Mouse (Mus musculus) CH12.LX (cell line): ENCODE results near the gene Rph3al. TPM values are rescaled to one million over a fixed set of nuclear protein-coding genes. Genes with fewer than 3 reads are reported as not detected.

Source experiments
- DNase-seq: peaks from one replicate; pipeline ENCODE4 v3.0.0-alpha.2; 2013; ENCODE audit errors: extremely low read depth
- H3K27ac ChIP-seq: 2 replicates; pipeline ENCODE4 v1.5.1; 2012; ENCODE audit warnings: low read depth, mild to moderate bottlenecking, control low read depth, moderate library complexity; ENCODE audit not compliant: insufficient read depth
- H3K27me3 ChIP-seq: replicated peaks from 2 replicates; pipeline ENCODE3; 2012; ENCODE audit warnings: inconsistent platforms
- H3K36me3 ChIP-seq, 2 experiments: replicated peaks in 1 of 2; 2 replicates each; pipeline versions ENCODE3 to v1.6.1; 2012; ENCODE audit warnings: inconsistent platforms in 1 of 2, low read length in 1 of 2, mild to moderate bottlenecking in 1 of 2, mixed read lengths in 1 of 2, moderate library complexity in 1 of 2; ENCODE audit not compliant: control insufficient read depth in 1 of 2, insufficient read depth in 1 of 2
- H3K4me1 ChIP-seq, 2 experiments: 2 replicates each; pipeline ENCODE4 v1.6.1; 2012; ENCODE audit warnings: inconsistent platforms in 1 of 2, moderate library complexity in 1 of 2; ENCODE audit not compliant: insufficient read depth in 2 of 2, control insufficient read depth in 1 of 2
- H3K4me2 ChIP-seq: 2 replicates; pipeline ENCODE4 v1.6.1; 2012; ENCODE audit warnings: low read depth, mild to moderate bottlenecking, control low read depth; ENCODE audit not compliant: poor library complexity, insufficient read depth, severe bottlenecking
- H3K4me3 ChIP-seq, 3 experiments: fragments of 150-350 bp in 1 of 3; sonication (generic) in 1 of 3; replicated peaks in 1 of 3; 2 replicates each; pipeline versions ENCODE3 to v1.5.1; 2011 to 2012; ENCODE audit warnings: low read depth in 2 of 3, low read length in 2 of 3, mild to moderate bottlenecking in 2 of 3, moderate library complexity in 2 of 3, control low read depth in 1 of 3, improper control_type of control experiment in 1 of 3, inconsistent platforms in 1 of 3, mixed read lengths in 1 of 3; ENCODE audit not compliant: poor library complexity in 1 of 3
- H3K79me2 ChIP-seq: replicated peaks from 2 replicates; pipeline ENCODE4 v1.6.1; 2012; ENCODE audit warnings: mild to moderate bottlenecking, moderate library complexity; ENCODE audit not compliant: control insufficient read depth, poor library complexity, insufficient read depth, severe bottlenecking; ENCODE audit errors: extremely low read depth
- H3K9ac ChIP-seq: 2 replicates; pipeline ENCODE4 v1.6.1; 2012; ENCODE audit warnings: low read depth, mild to moderate bottlenecking, control low read depth, moderate library complexity; ENCODE audit not compliant: insufficient read depth
- H3K9me3 ChIP-seq: replicated peaks from 2 replicates; pipeline ENCODE3; 2012; ENCODE audit warnings: low read length, inconsistent platforms, mixed read lengths
- BHLHE40 ChIP-seq: IDR thresholded peaks from 2 replicates; pipeline ENCODE4 v1.6.1; 2011; ENCODE audit warnings: mild to moderate bottlenecking, low read depth, low read length, improper control_type of control experiment
- CHD1 ChIP-seq: IDR thresholded peaks from 2 replicates; pipeline ENCODE4 v1.6.1; 2012; ENCODE audit warnings: low read depth, low read length, improper control_type of control experiment, inconsistent platforms
- CHD2 ChIP-seq: IDR thresholded peaks from 2 replicates; pipeline ENCODE4 v1.6.1; 2011; ENCODE audit warnings: low read length, improper control_type of control experiment
- E2F4 ChIP-seq: IDR thresholded peaks from 2 replicates; pipeline ENCODE4 v1.6.1; 2011; ENCODE audit warnings: low read depth, low read length, improper control_type of control experiment; ENCODE audit not compliant: insufficient replicate concordance
- ELF1 ChIP-seq: IDR thresholded peaks from 2 replicates; pipeline ENCODE4 v1.6.1; 2014; ENCODE audit warnings: low read depth, mild to moderate bottlenecking, inconsistent platforms, low read length, improper control_type of control experiment
- EP300 ChIP-seq: IDR thresholded peaks from 2 replicates; pipeline ENCODE4 v1.6.1; 2011; ENCODE audit warnings: low read length, improper control_type of control experiment
- ETS1 ChIP-seq: conservative IDR thresholded peaks from 2 replicates; pipeline ENCODE4 v1.6.1; 2012; ENCODE audit warnings: low read depth, mild to moderate bottlenecking, inconsistent platforms, low read length, improper control_type of control experiment, moderate library complexity
- GABPA ChIP-seq: IDR thresholded peaks from 2 replicates; pipeline ENCODE4 v1.6.1; 2012; ENCODE audit warnings: low read depth, low read length, improper control_type of control experiment, inconsistent platforms; ENCODE audit not compliant: insufficient replicate concordance
- IRF4 ChIP-seq: IDR thresholded peaks from 2 replicates; pipeline ENCODE4 v1.6.1; 2014; ENCODE audit warnings: low read depth, mild to moderate bottlenecking, inconsistent platforms, low read length, improper control_type of control experiment
- JUN ChIP-seq: IDR thresholded peaks from 2 replicates; pipeline ENCODE4 v1.6.1; 2011; ENCODE audit warnings: low read depth, mild to moderate bottlenecking, low read length, improper control_type of control experiment, moderate library complexity; ENCODE audit not compliant: insufficient read depth
- KAT2A ChIP-seq: IDR thresholded peaks from 2 replicates; pipeline ENCODE4 v1.6.1; 2012; ENCODE audit warnings: low read length, improper control_type of control experiment, inconsistent platforms; ENCODE audit not compliant: insufficient replicate concordance
- MAFK ChIP-seq: IDR thresholded peaks from 2 replicates; pipeline ENCODE4 v1.6.1; 2011; ENCODE audit warnings: low read length, improper control_type of control experiment; ENCODE audit not compliant: insufficient replicate concordance
- MAX ChIP-seq: IDR thresholded peaks from 2 replicates; pipeline ENCODE4 v1.6.1; 2011; ENCODE audit warnings: low read length, improper control_type of control experiment
- MAZ ChIP-seq: IDR thresholded peaks from 2 replicates; pipeline ENCODE4 v1.6.1; 2012; ENCODE audit warnings: low read depth, mild to moderate bottlenecking, inconsistent platforms, low read length, improper control_type of control experiment, moderate library complexity
- MXI1 ChIP-seq: IDR thresholded peaks from 2 replicates; pipeline ENCODE4 v1.6.1; 2011; ENCODE audit warnings: mild to moderate bottlenecking, low read depth, low read length, improper control_type of control experiment
- MYC ChIP-seq: IDR thresholded peaks from 2 replicates; pipeline ENCODE4 v1.6.1; 2011; ENCODE audit warnings: low read depth, mild to moderate bottlenecking, improper control_type of control experiment, low read length
- NELFE ChIP-seq: IDR thresholded peaks from 2 replicates; pipeline ENCODE4 v1.6.1; 2011; ENCODE audit warnings: low read depth, low read length, improper control_type of control experiment
- NRF1 ChIP-seq: IDR thresholded peaks from 2 replicates; pipeline ENCODE4 v1.6.1; 2014; ENCODE audit warnings: low read depth, mild to moderate bottlenecking, inconsistent platforms, low read length, improper control_type of control experiment, moderate library complexity
- PAX5 ChIP-seq: IDR thresholded peaks from 2 replicates; pipeline ENCODE4 v1.6.1; 2012; ENCODE audit warnings: low read length, inconsistent platforms, mixed read lengths
- SMC3 ChIP-seq: IDR thresholded peaks from 2 replicates; pipeline ENCODE4 v1.6.1; 2011; ENCODE audit warnings: low read depth, low read length, improper control_type of control experiment
- TBP ChIP-seq: conservative IDR thresholded peaks from 2 replicates; pipeline ENCODE4 v1.6.1; 2011; ENCODE audit warnings: low read depth, low read length, improper control_type of control experiment
- UBTF ChIP-seq: IDR thresholded peaks from 2 replicates; pipeline ENCODE4 v1.6.1; 2012; ENCODE audit warnings: low read depth, mild to moderate bottlenecking, inconsistent platforms, low read length, improper control_type of control experiment, moderate library complexity
- USF1 ChIP-seq: IDR thresholded peaks from 2 replicates; pipeline ENCODE4 v1.6.1; 2014; ENCODE audit warnings: low read depth, mild to moderate bottlenecking, inconsistent platforms, low read length, improper control_type of control experiment
- ZKSCAN1 ChIP-seq: IDR thresholded peaks from 2 replicates; pipeline ENCODE4 v1.6.1; 2012; ENCODE audit warnings: low read depth, inconsistent platforms, low read length, improper control_type of control experiment, borderline replicate concordance
- ZMIZ1 ChIP-seq: IDR thresholded peaks from 2 replicates; pipeline ENCODE4 v1.6.1; 2012; ENCODE audit warnings: low read depth, mild to moderate bottlenecking, inconsistent platforms, low read length, improper control_type of control experiment
- ZNF384 ChIP-seq: IDR thresholded peaks from 2 replicates; pipeline ENCODE4 v1.6.1; 2012; ENCODE audit warnings: low read depth, low read length, improper control_type of control experiment, inconsistent platforms
- dilution Hi-C: fragments of 300-500 bp; cut with MboI; formaldehyde crosslinking; loops from 2 replicates; pipeline ENCODE4 v1.14.3; 2020; ENCODE audit warnings: low sequenced_read_pairs; ENCODE audit not compliant: extremely low pct_unique_long_range_greater_than_20kb, extremely low pct_ligation_motif_present
- in situ Hi-C: fragments of 300-500 bp; cut with MboI; formaldehyde crosslinking; loops from 3 replicates; pipeline ENCODE4 v1.14.3; 2019; ENCODE audit warnings: low sequenced_read_pairs, low pct_ligation_motif_present, low pct_unique_long_range_greater_than_20kb, mixed read lengths
- polyA plus RNA-seq: library from polyadenylated mRNA; unstranded; fragments of >175 nt; gene quantifications from 2 replicates; pipeline ENCODE4 v1.2.1, GENCODE M21; 2012; ENCODE audit warnings: low read depth; ENCODE audit not compliant: insufficient read length
- total RNA-seq, 2 experiments: library from RNA; depleted of rRNA; stranded (reverse); fragments of 300-350 nt in 1 of 2; fragments of >200 nt in 1 of 2; gene quantifications; 2 replicates each; pipeline ENCODE4 v1.2.3; 2012 to 2014

Rph3al gene
- total and polyA plus RNA-seq, 3 experiments = 0.34 to 0.39 TPM; not detected in 1

- dilution Hi-C loops = no loop called here
- Histone ChIP-seq H3K9me3 (no peaks in the 10 kb centered on the region), H3K4me1 (peaks cover 2 to 36% of the 10 kb centered on the region in 2 experiments; a peak in 3 of 4 replicates), H3K4me2 (no peak overlapping the region), H3K4me3 (no peak overlapping the region), H3K36me3 (no peaks in the 10 kb centered on the region), H3K27ac (no peak overlapping the region), H3K9ac (no peak overlapping the region), H3K27me3 (no peaks in the 10 kb centered on the region), H3K79me2 (no peaks in the 10 kb centered on the region)
- in situ Hi-C loops = no loop called here
- DNase-seq = no peak
- TF ChIP-seq ELF1 = no peak
- TF ChIP-seq ZMIZ1 = no peak
- no peak for TF ChIP-seq MAFK
- no peak for TF ChIP-seq PAX5
- no peak for TF ChIP-seq UBTF
- no peak for TF ChIP-seq ETS1
- TF ChIP-seq TBP = no peak
- no peak for TF ChIP-seq SMC3
- no peak for TF ChIP-seq NRF1
- no peak for TF ChIP-seq MXI1
- TF ChIP-seq GABPA = no peak
- no peak for TF ChIP-seq ZKSCAN1
- TF ChIP-seq NELFE = no peak
- TF ChIP-seq E2F4 = no peak
- TF ChIP-seq CHD1 = no peak
- TF ChIP-seq IRF4 = no peak
- no peak for TF ChIP-seq MAZ
- no peak for TF ChIP-seq KAT2A
- no peak for TF ChIP-seq MYC
- no peak for TF ChIP-seq JUN
These were observed 102.5 kb downstream of the Rph3al start for GRCm38 (mm10) chr11:75835587-75836239.

- no peak for DNase-seq
- dilution Hi-C loops (no loop called here), in situ Hi-C loops (no loop called here)
- H3K9me3 ChIP-seq = peaks cover 2% of the 10 kb centered on the region
- no peaks in the 10 kb centered on the region for H3K36me3 ChIP-seq
- no peaks in the 10 kb centered on the region for H3K79me2 ChIP-seq
- no peak overlapping the region for H3K4me3 ChIP-seq
- peaks cover 2 to 18% of the 10 kb centered on the region in 2 experiments; a peak in 3 of 4 replicates for H3K4me1 ChIP-seq
- H3K27ac ChIP-seq = no peak overlapping the region
- H3K27me3 ChIP-seq = no peaks in the 10 kb centered on the region
- TF ChIP-seq CHD2 (no peak), JUN (no peak), ZMIZ1 (no peak), BHLHE40 (no peak), USF1 (no peak), MAFK (no peak), ZNF384 (no peak), NRF1 (no peak), MAX (no peak), EP300 (no peak)
- no peak overlapping the region for H3K9ac ChIP-seq
- H3K4me2 ChIP-seq = no peak overlapping the region
These were observed 105.1 kb downstream of the Rph3al start for GRCm38 (mm10) chr11:75833081-75833480.
